Mouse (Mus musculus) CD4-positive, CD25-positive, alpha-beta regulatory T cell, adult 2 months (primary cell): Measurements from ENCODE around the gene Zbtb11.
A peak's percentile ranks its signal among the peaks of the same experiment; 100 is the strongest.
"Not testable (repeated sequence)": the region's sequence is repeated elsewhere in the genome, so short reads cannot be mapped to it uniquely, and the experiment has no call there.

Source experiments
- DNase-seq: peaks from one replicate; pipeline ENCODE4 v3.0.0-alpha.2; 2012; ENCODE audit warnings: low read depth, low spot score

The Zbtb11 gene

GRCm38 (mm10) chr16:56037138-56038010, 63.7 kb downstream of the Zbtb11 start, which contains the start of gene Trmt10c:
TSS of gene Trmt10c (minus strand) at chr16:56037819.
- peak; percentile 93 for DNase-seq

GRCm38 (mm10) chr16:56038090-56038489, 64.4 kb downstream of the Zbtb11 start:
- no peak for DNase-seq

- DNase-seq = not testable (repeated sequence)
These were observed 74.4 kb downstream of the Zbtb11 start, which contains the start of gene Senp7 for GRCm38 (mm10) chr16:56048038-56048437. TSS of gene Senp7 (plus strand) at chr16:56048338.

- no peak for DNase-seq
These were observed 82.2 kb downstream of the Zbtb11 start for GRCm38 (mm10) chr16:56055911-56056310.

- DNase-seq = no peak
These were observed 83.4 kb downstream of the Zbtb11 start for GRCm38 (mm10) chr16:56056944-56057590.

GRCm38 (mm10) chr16:56058151-56058550, 84.5 kb downstream of the Zbtb11 start:
- DNase-seq = no peak
